Mouse (Mus musculus) midbrain, embryonic 14.5 days (tissue): ENCODE results near the gene Timm10. TPM values are rescaled to one million over a fixed set of nuclear protein-coding genes. Genes with fewer than 3 reads are reported as not detected.

Source experiments
- ATAC-seq: fragments of 200-750 bp; cut with Nextera tagmentation; 2 replicates; pipeline ENCODE4 v1.8.0; 2017; ENCODE audit warnings: moderate number of reproducible peaks, moderate library complexity; ENCODE audit not compliant: low FRiP score, low TSS enrichment
- DNase-seq: peaks from one replicate; pipeline ENCODE4 v3.0.0-alpha.2; 2015
- H3K27ac ChIP-seq: fragments of 300-500 bp; sonication (generic); replicated peaks from 2 replicates; pipeline ENCODE4 v1.5.1; 2014; ENCODE audit warnings: mild to moderate bottlenecking, low read depth, low read length, moderate library complexity
- H3K27me3 ChIP-seq: fragments of 300-500 bp; sonication (generic); 2 replicates; pipeline ENCODE4 v1.6.1; 2014; ENCODE audit warnings: low read length, control low read depth, mixed read lengths; ENCODE audit not compliant: control insufficient read depth, insufficient read depth
- H3K36me3 ChIP-seq: fragments of 300-500 bp; sonication (generic); 2 replicates; pipeline ENCODE4 v1.6.1; 2014; ENCODE audit warnings: low read length, control low read depth; ENCODE audit not compliant: control insufficient read depth, insufficient read depth
- H3K4me1 ChIP-seq: fragments of 300-500 bp; sonication (generic); 2 replicates; pipeline ENCODE4 v1.6.1; 2014; ENCODE audit warnings: mild to moderate bottlenecking, antibody characterized with exemption, low read length, control low read depth; ENCODE audit not compliant: control insufficient read depth, insufficient read depth
- H3K4me2 ChIP-seq: fragments of 300-500 bp; sonication (generic); 2 replicates; pipeline ENCODE4 v1.6.1; 2014; ENCODE audit warnings: mild to moderate bottlenecking, low read length, moderate library complexity
- H3K4me3 ChIP-seq: fragments of 300-500 bp; sonication (generic); replicated peaks from 2 replicates; pipeline ENCODE4 v1.5.1; 2014; ENCODE audit warnings: low read depth, low read length
- H3K9ac ChIP-seq: fragments of 300-500 bp; sonication (generic); replicated peaks from 2 replicates; pipeline ENCODE4 v1.6.1; 2014; ENCODE audit warnings: mild to moderate bottlenecking, low read length, moderate library complexity
- H3K9me3 ChIP-seq: fragments of 300-500 bp; sonication (generic); 2 replicates; pipeline ENCODE4 v1.6.1; 2016; ENCODE audit warnings: low read length, control low read depth, mixed read lengths; ENCODE audit not compliant: control insufficient read depth
- WGBS: fragments of 180-500 bp; shearing (Covaris S2); extraction: QIAGEN DNeasy Blood & Tissue Kit; methylation state at CpG from one replicate; pipeline ENCODE4 v1.1.7; 2014; 5-methylcytosine and 5-hydroxymethylcytosine counted together
- polyA plus RNA-seq: library from polyadenylated mRNA; unstranded; fragments of >200 nt; fragmentation: Nextera tagmentation; extraction: Ambion mirVana; gene quantifications from 2 replicates; pipeline ENCODE4 v1.2.1, GENCODE M21; 2014

Gene Timm10
- polyA plus RNA-seq = 58.6 and 80.6 TPM in 2 replicates

- Histone ChIP-seq H3K36me3 (peaks cover 11% of the 10 kb centered on the region), H3K27ac (peak within 1 kb of the TSS; percentile 20; the same call in 1 of the 2 replicates), H3K4me2 (peak within 1 kb of the TSS; percentile 100), H3K9me3 (no peaks in the 10 kb centered on the region), H3K4me1 (peaks cover 7% of the 10 kb centered on the region), H3K9ac (peak within 1 kb of the TSS; percentile 66), H3K27me3 (no peaks in the 10 kb centered on the region), H3K4me3 (peak within 1 kb of the TSS; percentile 84)
- DNase-seq = peak; percentile 96
- ATAC-seq = peak; percentile 91
- WGBS = under 1% methylated on average over 34 of the region's 34 CpGs
Measured at GRCm38 (mm10) chr2:84826488-84827282, at the start of gene Timm10. Gene Timm10 (plus strand): TSS chr2:84826997.

GRCm38 (mm10) chr2:84777706-84778105, 49.1 kb upstream of the Timm10 start:
- no peak for ATAC-seq
- WGBS = 51% methylated on average over 3 of the region's 3 CpGs
- no peaks in the 10 kb centered on the region for H3K9me3 ChIP-seq
- peak; percentile 53 for DNase-seq
- H3K4me3 ChIP-seq = no peak overlapping the region
- peak overlapping the region; percentile 62; the same call in 1 of the 2 replicates for H3K27ac ChIP-seq
- H3K4me2 ChIP-seq = no peak overlapping the region
- H3K4me1 ChIP-seq = peaks cover 11% of the 10 kb centered on the region
- H3K27me3 ChIP-seq = no peaks in the 10 kb centered on the region
- H3K9ac ChIP-seq = no peak overlapping the region
- no peaks in the 10 kb centered on the region for H3K36me3 ChIP-seq

- H3K27me3 ChIP-seq = no peaks in the 10 kb centered on the region
- H3K9me3 ChIP-seq = no peaks in the 10 kb centered on the region
- H3K36me3 ChIP-seq = no peaks in the 10 kb centered on the region
- H3K4me3 ChIP-seq = no peak overlapping the region
- no peak overlapping the region for H3K4me2 ChIP-seq
- peaks cover 6% of the 10 kb centered on the region for H3K4me1 ChIP-seq
- DNase-seq = peak; percentile 21
- no peak for ATAC-seq
- no peak overlapping the region for H3K9ac ChIP-seq
- H3K27ac ChIP-seq = no peak overlapping the region
- 57% methylated on average over 6 of the region's 6 CpGs for WGBS
Measured at GRCm38 (mm10) chr2:84779210-84779609, 47.6 kb upstream of the Timm10 start.

GRCm38 (mm10) chr2:84783315-84783714, 43.5 kb upstream of the Timm10 start:
- H3K27ac ChIP-seq = no peak overlapping the region
- H3K36me3 ChIP-seq = no peaks in the 10 kb centered on the region
- no peaks in the 10 kb centered on the region for H3K4me1 ChIP-seq
- no peak overlapping the region for H3K4me3 ChIP-seq
- WGBS = 72% methylated on average over 1 of the region's 1 CpGs
- DNase-seq (no peak), ATAC-seq (no peak)
- H3K4me2 ChIP-seq = no peak overlapping the region
- H3K9ac ChIP-seq = no peak overlapping the region
- no peaks in the 10 kb centered on the region for H3K9me3 ChIP-seq
- no peaks in the 10 kb centered on the region for H3K27me3 ChIP-seq

- Histone ChIP-seq H3K9me3 (no peaks in the 10 kb centered on the region), H3K9ac (no peak overlapping the region), H3K4me3 (no peak overlapping the region), H3K4me2 (no peak overlapping the region), H3K27me3 (no peaks in the 10 kb centered on the region), H3K27ac (no peak overlapping the region), H3K36me3 (no peaks in the 10 kb centered on the region), H3K4me1 (no peaks in the 10 kb centered on the region)
- no peak for DNase-seq
- no peak for ATAC-seq
- WGBS = 89% methylated on average over 3 of the region's 3 CpGs
Measured at GRCm38 (mm10) chr2:84783840-84784566, 42.8 kb upstream of the Timm10 start.

GRCm38 (mm10) chr2:84788316-84788715, 38.5 kb upstream of the Timm10 start:
- Histone ChIP-seq H3K9ac (no peak overlapping the region), H3K4me1 (no peaks in the 10 kb centered on the region), H3K27ac (no peak overlapping the region), H3K4me3 (no peak overlapping the region), H3K36me3 (no peaks in the 10 kb centered on the region), H3K9me3 (no peaks in the 10 kb centered on the region), H3K27me3 (no peaks in the 10 kb centered on the region), H3K4me2 (no peak overlapping the region)
- ATAC-seq = no peak
- DNase-seq = no peak
- 81% methylated on average over 3 of the region's 3 CpGs for WGBS

GRCm38 (mm10) chr2:84790418-84790817, 36.4 kb upstream of the Timm10 start:
- H3K4me3 ChIP-seq = no peak overlapping the region
- no peak overlapping the region for H3K9ac ChIP-seq
- DNase-seq (no peak), ATAC-seq (no peak)
- no peak overlapping the region for H3K27ac ChIP-seq
- no peak overlapping the region for H3K4me2 ChIP-seq
- no peaks in the 10 kb centered on the region for H3K9me3 ChIP-seq
- no peaks in the 10 kb centered on the region for H3K4me1 ChIP-seq
- no peaks in the 10 kb centered on the region for H3K36me3 ChIP-seq
- WGBS = 61% methylated on average over 9 of the region's 9 CpGs
- H3K27me3 ChIP-seq = no peaks in the 10 kb centered on the region

GRCm38 (mm10) chr2:84792516-84792915, 34.3 kb upstream of the Timm10 start:
- ATAC-seq (no peak), DNase-seq (no peak)
- Histone ChIP-seq H3K27ac (no peak overlapping the region), H3K36me3 (no peaks in the 10 kb centered on the region), H3K4me1 (no peaks in the 10 kb centered on the region), H3K9me3 (no peaks in the 10 kb centered on the region), H3K4me3 (no peak overlapping the region), H3K4me2 (no peak overlapping the region), H3K9ac (no peak overlapping the region), H3K27me3 (no peaks in the 10 kb centered on the region)
- WGBS = 92% methylated on average over 3 of the region's 3 CpGs
